Mouse (Mus musculus): ENCODE measurements at regions not wholly inside any gene's neighbourhood (a gene's known extent, or its start where the extent isn't known, plus 50 kb on each side); places are given as distances from the start of the nearest gene placed in this dataset.

DNA sequence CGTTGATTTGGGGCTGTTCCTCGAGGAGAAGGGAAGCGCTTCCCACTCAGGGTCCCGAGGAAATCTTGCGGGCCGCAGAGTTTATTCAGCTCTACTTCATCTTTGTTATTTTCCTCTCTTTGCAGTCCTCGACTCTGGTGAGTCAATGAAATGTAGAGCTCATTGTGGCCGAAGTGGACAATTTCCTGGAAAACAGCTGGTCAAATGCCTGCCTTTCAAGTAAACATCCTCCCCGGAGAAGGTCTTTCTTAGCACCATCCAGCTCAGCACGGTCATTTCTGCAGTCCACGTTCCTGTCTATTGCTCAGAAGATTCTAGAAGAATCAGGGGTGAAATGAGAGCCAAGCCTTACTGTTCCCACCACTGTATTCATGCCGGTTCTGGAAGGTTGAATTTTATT lies 133.0 kb downstream of the Bcas1 start:
- DNase-seq, result no peak

DNA sequence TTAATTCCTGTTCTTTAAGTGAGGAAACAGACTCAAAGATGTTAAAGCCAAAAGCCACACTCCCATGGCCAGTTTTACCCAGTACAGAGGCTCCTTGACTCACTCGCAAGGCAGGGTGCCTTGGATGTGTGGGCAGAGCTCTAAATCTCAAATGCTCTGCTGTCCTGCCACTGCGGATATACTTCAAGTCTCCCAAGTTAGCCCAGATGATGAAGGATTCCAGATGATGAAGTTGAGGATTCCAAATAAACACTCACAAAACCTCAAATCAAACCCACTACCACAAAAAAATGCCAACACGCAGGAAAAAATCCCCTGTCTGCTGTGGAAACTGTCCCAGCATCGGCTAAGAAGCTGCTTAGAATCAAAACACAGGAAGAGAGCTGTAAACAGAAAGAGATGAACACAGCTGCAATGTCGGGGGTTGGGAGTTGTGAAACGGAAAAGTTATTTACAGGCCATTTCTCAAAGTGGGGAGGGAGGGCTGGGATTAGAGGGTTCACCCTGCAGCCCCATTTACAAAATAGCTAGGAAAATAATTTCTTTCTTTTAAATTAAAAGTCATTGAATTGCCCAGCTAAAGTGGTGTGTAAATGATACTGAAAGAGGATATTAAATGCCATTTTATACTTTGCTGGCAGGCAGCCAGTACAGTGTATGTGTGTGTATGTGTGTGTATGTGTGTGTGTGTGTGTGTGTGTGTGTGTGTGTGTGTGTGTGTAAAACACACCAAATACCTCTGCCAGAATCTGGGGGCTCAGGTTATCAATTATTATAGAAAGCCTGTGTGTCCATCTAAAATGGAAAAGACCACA lies 135.6 kb downstream of the Bcas1 start:
- DNase-seq, result no peak

DNA sequence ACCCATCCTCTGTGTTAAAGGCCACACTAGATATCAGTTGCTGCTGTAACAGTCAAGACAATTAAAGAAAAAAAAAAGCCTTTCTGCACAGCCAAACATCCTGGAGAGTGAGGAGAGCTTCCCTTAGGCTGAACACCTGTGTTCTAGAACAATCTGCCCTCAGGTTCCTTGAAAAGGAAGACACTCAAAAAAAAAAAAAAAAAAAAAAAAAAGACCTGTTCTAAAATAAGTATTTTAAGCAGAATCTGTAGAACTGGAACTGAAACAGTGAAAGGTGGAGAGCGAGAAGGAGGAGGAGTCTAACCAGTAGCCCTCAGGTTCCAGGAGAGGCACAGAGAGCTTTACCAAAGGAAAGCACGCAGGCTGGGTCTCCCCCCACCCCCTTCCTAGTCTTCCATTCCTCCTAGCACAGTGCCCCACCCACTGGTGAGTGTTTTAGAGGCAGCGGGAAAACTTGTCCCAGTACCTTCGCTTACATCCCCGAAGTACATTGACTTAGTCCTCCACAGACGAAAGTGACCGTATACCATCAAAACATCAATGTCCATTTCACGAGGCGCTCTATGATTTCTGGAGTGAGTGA lies 138.2 kb downstream of the Bcas1 start:
- DNase-seq, result no peak

DNA sequence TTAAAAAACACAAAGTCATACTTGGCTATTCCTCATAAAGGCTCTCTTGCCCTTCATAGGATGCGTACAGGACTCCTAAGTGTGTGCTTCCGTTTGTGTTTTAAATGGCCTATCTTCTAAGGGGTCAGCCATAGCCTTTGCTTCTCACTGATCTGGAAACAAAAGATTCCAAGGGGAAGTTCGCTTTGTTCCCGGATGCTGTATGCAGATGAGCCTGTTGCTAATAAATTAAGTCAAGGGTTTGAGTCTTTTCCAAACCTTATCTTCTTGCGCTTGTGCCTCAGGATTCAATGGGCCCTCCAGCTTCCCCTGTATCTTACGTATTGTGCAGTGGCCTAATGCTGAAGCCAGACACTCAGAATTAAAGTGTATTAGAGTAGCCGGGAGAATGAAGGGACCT lies 138.9 kb downstream of the Bcas1 start:
- DNase-seq, result no peak

DNA sequence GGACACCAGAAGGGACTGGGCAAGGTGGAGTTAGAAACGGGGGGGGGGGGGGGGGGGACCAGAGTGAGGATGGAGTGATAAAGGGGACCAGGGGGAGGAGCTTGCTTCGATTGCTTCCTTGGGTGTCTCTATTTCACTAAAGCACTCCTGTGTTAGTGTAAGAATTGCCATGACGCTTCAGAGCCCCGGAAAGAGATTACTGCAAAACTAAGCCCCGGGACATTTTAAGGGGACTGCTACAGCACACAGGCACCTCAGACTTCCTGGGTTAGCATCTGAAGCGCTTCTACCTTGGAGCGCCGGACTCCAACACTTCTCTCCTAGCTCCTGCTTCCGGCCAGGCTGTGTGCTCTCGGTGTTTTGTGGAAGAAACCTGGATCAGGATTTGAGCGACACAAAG lies 139.4 kb downstream of the Bcas1 start:
- no peak for DNase-seq

DNA sequence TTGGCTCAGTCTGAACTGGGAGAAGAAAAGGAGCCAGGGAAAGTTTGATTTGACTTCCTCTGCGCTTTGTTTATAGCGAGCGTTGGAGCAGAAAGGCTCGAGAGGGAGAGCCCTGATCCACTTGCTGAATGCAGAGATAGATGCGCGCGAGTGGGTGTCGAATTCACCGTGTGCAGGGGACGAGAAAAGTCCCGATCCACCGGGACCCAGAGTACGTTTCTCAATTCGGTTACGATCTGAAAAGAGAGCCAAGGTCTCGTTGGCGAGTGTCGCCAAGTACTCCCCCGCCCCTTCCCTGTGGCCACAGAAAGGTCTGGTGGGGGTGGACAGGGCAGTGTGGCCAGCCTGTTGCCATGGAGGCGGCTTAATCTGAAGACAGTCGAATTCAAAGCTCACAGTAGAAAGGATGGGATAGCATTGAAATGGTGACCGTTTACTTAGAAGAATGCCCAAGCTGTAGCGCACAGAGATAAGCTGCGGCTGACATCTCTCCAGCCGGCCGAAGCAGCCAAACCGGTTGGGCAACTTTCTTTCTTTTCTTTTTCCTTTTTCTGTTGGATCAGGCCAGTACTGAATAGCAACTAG lies 139.5 kb upstream of the Zfp217 start:
- DNase-seq, result peak; percentile 76

DNA sequence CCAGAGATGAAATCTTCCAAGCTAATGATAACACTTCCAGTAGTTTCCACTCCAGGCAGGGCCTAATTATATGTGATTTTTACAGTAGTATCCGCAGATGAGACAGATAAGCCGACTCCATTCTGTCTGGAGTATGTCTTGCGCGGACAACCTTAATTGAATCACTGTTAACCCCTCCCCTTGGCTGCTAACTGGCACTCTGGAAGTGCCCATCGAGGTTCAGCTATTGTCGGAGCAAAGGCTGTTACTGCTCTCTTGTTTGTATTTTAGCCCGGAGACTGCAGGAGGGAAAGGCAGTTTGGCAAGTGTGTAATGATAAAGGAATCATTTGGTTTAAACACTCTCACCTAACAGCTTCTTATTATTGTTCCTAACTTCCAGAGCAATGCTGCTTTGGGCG lies 138.9 kb upstream of the Zfp217 start:
- DNase-seq, result no peak

DNA sequence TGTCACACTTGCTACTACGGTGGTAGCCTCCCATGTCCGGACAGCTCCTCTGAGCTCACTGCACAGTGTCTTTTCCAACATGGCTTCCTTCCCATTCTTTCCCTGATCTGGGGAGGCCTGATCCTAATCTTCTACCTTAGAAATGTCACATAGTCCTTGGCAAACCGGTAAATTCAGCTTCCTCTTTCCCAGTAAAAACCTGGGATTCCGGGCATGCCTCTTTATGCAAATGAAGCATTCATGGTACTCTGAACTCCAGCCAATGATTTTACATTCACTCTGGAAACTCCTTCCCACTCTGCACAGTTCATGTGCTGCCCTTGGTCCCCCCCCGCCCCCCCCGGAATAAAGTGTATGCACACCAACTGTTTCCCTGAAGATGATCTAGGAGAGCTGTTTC lies 134.6 kb upstream of the Zfp217 start:
- no peak for DNase-seq

DNA sequence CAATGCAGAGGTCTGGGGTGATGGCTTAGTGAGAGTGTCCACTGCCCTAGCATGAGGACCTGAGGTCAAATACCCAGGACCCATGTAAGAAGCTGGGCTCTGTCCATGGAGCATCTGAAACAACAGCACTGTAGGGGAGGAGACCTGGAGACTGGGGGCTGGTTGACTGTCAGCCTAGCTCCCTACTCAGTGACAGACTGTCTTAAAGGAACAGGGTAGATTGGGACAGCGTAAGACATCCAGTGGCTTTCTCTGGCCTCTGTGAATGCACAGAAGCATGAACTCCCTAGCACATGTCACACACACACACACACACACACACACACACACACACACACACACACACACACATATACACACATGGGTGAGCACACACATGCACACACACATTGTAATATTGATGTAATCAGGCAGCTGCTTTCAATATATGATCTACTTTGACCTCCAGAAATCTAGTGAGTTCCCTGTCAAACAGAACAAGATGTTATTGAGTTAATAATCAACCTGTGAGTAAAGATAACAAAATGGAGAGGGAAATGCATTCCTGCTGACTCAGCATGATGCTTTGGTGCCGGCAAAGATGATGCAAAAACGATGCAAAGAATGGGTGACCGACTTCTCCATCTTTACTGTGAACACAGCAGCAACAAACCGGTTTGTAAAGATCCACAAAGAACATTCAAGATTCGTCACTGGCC lies 133.6 kb upstream of the Zfp217 start:
- DNase-seq, result no peak

DNA sequence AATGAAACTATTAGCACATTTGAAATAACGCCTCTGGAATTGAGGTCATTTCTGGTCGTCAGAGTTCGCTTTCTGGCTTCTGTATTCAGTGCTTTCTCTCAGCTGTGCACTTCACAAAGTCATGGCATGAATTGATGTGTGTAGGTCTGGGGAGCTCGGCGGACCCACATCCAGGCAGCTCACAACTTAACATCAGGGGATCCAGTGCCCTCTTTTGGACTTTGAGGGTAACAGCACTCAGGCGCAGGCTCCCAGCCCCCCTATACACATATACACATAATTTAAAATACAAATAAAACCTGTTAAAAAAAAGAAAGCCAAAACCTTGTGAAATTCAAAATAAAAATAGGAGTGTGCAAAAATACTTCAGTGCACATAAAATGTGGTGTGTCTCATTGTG lies 132.8 kb upstream of the Zfp217 start:
- DNase-seq, result no peak

DNA sequence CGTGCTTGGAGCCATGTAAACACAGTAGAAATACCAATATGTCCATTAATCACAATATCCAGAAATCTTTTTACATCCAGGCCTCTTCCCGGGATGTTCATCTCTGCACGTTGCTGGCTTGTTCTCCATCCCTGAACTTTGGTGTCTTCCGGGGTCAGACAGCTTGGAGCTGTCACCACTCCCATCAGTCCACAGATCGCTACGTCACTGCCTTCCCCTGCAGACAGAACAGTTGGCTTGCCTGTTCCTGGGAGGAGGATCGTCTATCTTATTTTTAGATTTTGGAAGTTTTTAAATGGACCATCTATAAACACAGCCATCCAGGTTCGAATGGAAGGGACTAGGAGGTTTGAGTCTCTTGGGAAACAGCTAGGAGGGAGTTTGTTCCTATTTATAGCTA lies 130.0 kb upstream of the Zfp217 start:
- no peak for DNase-seq

DNA sequence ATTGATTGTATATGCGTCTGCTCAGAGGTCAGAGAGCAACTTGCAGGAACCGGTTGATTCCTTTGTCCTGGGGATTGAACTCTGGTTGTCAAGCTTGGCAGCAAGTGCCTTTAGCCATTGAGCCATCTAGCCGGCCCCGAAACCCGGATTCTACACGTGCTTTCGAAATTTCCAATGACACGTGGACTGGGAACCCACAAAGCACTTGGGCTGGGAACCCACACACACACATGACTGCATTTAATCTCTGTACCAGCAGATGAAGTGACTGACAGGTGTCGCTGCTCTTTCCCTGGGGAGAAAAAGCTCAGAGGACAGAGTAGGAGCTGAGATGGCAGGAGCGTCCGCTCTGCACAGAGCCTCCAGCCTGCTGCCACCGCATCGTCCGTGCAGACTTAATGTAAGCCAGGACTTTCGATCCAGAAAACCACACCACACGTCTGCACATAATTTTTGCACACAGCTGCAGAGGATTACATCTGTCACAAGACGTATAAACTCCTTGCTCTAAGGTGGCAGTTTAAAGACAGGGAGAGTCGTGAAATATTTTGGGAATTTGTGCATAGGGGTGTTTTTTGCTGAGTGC lies 129.4 kb upstream of the Zfp217 start:
- DNase-seq, result no peak

DNA sequence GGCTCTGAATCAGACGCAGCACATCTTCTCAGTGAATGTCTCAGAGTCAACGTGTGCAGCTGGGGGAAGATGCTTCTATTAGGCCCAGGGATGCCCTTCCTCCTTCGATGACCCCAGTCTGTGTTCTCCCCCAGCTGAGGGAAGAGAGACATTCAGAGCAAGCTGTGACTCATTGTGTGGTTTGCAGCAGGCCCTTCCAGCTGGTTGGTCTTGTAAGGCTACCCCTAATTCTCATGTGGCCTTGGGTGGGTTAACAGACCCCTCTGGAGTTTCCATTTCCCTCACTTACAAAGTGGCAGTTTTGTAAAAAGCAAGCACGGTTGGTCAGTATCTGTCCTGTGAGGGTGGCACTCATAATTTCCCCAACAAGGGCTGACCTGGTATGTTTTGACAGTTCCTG lies 127.8 kb upstream of the Zfp217 start:
- no peak for DNase-seq

DNA sequence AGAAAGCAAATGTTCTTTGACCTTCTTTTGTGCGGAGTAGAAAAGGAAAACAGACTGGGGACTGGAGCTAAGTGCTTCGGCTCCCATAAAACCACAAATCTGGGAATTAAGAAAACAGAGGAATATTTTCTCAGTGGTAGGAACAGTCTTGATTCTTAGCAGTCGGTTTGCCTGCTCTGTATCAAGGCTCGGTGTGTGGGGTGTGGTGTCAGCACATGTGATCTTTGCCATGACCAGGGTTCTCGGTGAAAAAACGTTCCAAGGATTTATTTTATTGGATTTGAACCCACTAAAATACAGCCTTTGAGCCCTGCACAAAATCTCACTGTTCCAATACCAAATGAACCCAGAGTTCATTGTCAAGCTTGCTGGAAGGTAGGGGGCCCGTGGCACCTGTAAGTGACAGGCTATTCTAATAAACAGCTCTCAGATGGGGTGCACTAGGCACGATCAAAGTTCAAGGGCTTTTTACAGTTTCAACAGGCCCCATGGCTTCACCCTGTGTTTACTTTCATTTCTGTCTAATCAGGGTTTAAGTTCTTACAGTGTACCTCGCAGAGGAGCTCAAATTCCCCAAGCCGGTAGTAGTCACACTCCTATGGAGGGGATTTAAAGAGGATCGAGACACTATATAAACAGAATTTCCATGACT lies 122.1 kb upstream of the Zfp217 start:
- DNase-seq, result no peak

DNA sequence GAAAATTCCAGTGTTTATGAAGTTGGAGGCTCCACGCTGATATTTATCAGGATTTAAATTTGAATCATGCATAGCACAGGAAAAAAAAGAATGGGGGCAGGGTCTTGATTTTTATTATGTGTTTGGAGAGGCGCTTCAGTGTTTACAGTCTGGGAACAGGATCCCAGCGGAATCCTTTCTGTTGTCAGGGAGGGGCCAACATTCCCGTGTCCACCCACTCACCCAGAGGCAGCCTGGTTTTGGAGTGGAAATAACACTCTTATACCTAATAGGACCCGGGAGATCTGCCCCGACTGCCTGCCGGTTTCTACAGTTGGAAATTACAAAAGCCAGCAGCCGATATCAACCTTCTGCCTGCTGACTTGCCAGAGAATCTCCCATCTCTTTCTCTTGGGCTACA lies 120.2 kb upstream of the Zfp217 start:
- no peak for DNase-seq

DNA sequence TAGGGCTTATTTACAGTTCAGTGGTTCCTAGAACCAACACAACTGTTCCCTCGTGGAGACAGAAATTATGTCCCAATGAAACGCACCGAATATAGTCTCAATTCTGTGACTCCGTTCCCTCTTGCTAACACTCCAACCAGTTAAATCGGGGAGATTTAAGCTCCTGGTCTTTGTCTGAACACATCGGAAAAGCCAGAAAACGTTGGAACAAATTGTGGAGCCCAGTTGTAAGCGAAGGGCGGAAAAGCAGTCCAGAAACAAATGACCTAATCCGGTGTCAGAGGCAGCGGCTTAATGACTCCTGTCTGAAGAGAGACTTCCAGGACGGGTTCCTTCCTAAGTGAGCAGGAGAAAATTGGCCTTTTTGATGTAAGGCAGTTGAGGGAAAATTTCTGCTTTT lies 119.2 kb upstream of the Zfp217 start:
- no peak for DNase-seq

DNA sequence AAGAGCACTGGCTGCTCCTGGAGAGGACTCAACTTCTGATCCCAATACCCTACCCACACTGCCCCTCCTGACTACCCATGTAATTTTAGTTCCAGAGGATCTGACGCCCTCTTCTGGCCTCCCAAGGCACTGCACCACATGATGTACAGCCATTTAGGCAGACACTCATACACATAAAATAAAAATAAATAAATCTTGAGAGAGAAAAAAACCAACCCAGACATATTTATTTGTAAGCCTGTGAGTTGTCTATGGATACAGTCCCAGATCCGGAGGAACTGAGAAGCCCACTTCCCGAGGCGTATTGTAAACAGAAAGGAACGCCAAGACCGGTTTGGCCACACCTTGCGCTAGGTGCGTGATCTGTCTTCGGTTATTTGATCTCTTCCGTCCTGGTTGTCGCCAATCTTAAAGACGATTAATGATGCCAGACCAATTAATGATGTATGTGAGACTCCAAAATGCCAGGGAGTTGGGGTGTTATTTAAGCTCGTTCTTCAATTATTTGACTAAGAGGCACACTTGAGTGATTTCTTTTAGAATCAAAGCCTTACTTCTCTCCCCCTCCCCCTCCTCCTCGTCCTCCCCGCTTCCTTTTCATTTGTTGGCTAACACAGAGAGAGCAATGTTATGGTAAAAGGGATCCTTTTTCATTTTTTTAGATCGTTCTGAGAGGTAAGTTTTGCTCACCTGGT lies 118.7 kb upstream of the Zfp217 start:
- no peak for DNase-seq

DNA sequence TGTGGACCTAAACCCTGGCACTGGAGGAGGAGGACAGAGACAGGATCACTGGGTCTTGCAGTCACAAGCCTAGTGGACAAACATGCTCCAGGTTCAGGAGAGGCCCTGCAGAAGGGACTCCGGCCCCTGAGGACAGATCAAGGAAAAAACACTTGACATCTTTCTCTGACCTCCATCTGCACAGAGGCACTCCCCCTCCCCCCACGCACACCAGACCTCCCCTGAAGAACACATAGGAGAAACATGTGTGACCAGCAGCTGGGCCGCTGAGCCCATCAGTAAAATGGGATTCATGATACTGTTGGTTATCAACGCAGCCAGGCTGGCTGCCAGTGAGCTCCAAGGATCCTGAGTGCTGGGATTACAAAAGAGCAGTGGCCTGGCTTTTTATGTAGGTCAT lies 115.7 kb upstream of the Zfp217 start:
- peak; percentile 37 for DNase-seq

DNA sequence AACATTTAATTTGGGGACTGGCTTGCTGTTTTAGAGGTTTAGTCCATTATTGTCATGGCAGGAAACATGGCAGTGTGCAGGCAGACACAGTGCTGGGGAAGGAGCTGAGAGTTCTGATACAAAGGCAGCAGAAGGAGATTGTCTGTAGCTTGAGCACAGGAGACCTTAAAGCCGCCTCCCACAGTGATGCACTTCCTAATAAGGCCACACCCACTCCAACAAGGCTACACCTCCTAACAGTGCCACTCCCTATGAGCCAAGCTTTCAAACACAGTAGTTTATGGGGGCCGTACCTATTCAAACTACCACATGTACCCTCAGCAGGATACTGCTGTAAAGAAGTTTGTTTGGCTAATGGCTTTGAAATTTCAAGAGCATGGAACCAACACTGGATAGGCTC lies 113.3 kb upstream of the Zfp217 start:
- no peak for DNase-seq

DNA sequence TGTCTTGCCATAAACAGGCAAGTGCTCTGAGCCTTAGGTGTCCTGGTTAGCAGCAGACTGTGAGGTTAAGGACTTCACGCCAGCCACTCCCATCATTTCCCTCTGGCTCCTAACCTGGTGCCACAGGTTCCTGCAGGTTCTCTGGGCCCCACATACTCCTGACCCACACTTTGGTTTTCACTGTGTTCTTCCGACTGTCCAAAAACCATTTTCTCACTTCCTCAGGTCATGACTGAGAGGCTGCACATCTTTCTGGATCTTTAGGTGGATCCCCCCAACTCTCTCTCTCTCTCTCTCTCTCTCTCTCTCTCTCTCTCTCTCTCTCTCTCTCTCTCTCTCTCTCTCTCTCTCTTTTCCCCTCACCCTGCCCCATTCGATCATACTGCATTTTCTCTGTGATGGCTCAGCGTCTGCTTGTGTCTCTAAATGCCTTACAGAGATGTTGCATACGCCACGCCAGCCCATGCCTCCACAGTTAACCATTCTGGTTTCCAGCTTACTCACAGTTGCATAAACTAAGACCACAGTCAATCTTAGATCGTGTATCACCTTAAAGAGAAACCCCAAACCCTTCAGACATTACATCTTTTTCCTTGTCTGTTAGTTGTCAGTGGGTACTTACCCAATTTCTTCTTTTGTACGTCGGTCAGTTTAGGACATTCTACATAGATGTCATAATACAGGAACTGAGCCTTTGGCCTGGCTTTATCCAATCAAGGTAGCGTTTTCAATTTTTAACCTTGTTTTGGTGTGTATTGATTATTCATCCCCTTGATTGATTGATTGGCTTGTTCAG lies 112.0 kb upstream of the Zfp217 start:
- DNase-seq, result no peak

DNA sequence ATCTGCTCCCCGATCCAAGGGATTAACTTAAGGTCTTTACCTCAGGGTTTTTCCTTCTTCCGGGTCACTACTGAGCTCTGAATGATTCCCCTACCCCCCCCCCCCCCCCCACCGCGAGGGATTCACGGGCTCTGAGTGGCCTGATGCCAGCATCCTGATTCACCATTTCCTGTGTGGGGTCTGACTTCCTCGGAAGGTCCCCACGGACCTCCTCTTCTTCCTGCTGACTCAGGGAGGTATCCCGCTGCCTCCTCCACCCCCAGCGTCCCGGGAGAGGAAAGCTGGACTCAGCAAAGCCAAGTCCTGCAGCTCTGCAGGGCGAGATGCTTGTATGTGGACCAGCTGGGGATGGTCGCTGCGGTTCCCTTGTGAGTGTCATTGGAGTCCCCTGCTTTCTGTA lies 110.5 kb upstream of the Zfp217 start:
- peak; percentile 35 for DNase-seq
